Mouse (Mus musculus): ENCODE results near the gene Cyp2g1. TPM values are rescaled to one million over a fixed set of nuclear protein-coding genes. Genes with fewer than 3 reads are reported as not detected.

The Cyp2g1 gene
- polyA plus RNA-seq (2015; fragmentation: Nextera tagmentation; extraction: Ambion mirVana): not detected in 2 replicates

DNA sequence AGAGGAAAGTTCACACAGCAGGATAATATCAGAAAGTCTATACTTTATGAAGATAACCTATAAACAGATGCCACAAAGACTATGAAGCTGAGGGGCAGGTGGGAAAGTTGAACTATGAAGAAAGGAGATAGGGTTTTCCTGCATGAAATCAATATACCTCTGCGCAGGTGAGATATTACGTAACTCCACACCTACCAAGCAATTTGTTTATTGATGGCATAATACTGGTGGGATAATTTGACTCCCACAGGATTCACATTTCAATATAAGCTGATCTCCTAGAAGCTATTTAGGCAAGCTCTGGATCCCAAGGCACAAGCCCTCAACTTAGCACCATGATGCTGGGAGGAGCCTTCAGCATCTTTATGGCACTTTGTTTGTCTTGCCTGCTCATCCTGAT, at the start of gene Cyp2g1:
Gene Cyp2g1, plus strand, starts transcription at position 301 of the 400 bp plus-strand sequence.

DNA sequence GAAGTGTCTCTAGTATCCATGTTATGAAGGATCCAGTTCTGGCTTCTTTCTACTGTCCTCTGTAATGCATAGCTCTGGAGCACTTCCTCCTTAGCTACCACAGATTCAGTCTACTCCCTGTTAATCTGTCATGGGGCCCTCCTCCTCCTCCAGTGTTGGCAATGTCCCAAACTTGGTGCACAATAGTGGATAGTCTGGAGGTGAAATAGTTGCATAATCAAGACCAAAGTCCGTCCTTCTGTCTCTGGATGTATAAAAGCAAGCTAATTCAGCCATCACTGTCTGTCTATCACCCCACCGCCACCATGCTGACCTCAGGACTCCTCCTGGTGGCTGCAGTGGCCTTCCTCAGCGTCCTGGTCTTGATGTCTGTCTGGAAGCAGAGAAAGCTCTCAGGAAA, 26.4 kb downstream of the Cyp2g1 start, which contains the start of gene Cyp2a5:
Gene Cyp2a5, plus strand, starts transcription at position 247 of the 400 bp plus-strand sequence.

Other genes with a start within 250 kb of the Cyp2g1 start
- not detected in 2 replicates for gene Vmn1r185, start 190.4 kb upstream of the Cyp2g1 start, polyA plus RNA-seq (2015; fragmentation: Nextera tagmentation; extraction: Ambion mirVana)
- gene Cyp2b23, start 122.5 kb upstream of the Cyp2g1 start, polyA plus RNA-seq (2015; fragmentation: Nextera tagmentation; extraction: Ambion mirVana): 0.06 and 0.10 TPM in 2 replicates
- gene Cyp2b19, start 51.8 kb upstream of the Cyp2g1 start, polyA plus RNA-seq (2015; fragmentation: Nextera tagmentation; extraction: Ambion mirVana): not detected in 2 replicates
- 0.11 TPM in 1 of 2 replicates, not detected in the other for gene Cyp2a5, start 26.4 kb downstream of the Cyp2g1 start, polyA plus RNA-seq (2015; fragmentation: Nextera tagmentation; extraction: Ambion mirVana)
- not detected in 2 replicates for gene Cyp2a22, start 130.5 kb downstream of the Cyp2g1 start, polyA plus RNA-seq (2015; fragmentation: Nextera tagmentation; extraction: Ambion mirVana)
- not detected in 2 replicates for gene Cyp2a12, start 220.2 kb downstream of the Cyp2g1 start, polyA plus RNA-seq (2015; fragmentation: Nextera tagmentation; extraction: Ambion mirVana)

All from urinary bladder, postnatal 0 days (tissue).